Mouse (Mus musculus) right cerebral cortex, postnatal 10 days (tissue): ENCODE data around the gene Vac14.

ENCODE experiments used
- DNase-seq, 2 experiments: peaks; one replicate each; pipeline ENCODE4 v3.0.0; 2021; ENCODE audit warnings: low spot score in 2 of 2

Gene Vac14

GRCm38 (mm10) chr8:110687726-110688125, 69.3 kb downstream of the Vac14 start:
- peak; percentile 85 to 90 for DNase-seq

- DNase-seq = no peak
Observed at GRCm38 (mm10) chr8:110689961-110690360, 71.6 kb downstream of the Vac14 start.

- DNase-seq = peak in 1 of 2 experiments; percentile 32
Observed at GRCm38 (mm10) chr8:110694226-110694625, 75.8 kb downstream of the Vac14 start.

GRCm38 (mm10) chr8:110694826-110695225, 76.4 kb downstream of the Vac14 start:
- peak in 1 of 2 experiments; percentile 36 for DNase-seq

GRCm38 (mm10) chr8:110695431-110695830, 77.0 kb downstream of the Vac14 start:
- DNase-seq = peak in 1 of 2 experiments; percentile 64

- no peak for DNase-seq
Observed at GRCm38 (mm10) chr8:110696051-110696450, 77.7 kb downstream of the Vac14 start.

GRCm38 (mm10) chr8:110697571-110697970, 79.2 kb downstream of the Vac14 start:
- peak in 1 of 2 experiments; percentile 79 for DNase-seq

- no peak for DNase-seq
Observed at GRCm38 (mm10) chr8:110698098-110698497, 79.7 kb downstream of the Vac14 start.

GRCm38 (mm10) chr8:110699501-110699900, 81.1 kb downstream of the Vac14 start:
- DNase-seq = no peak

GRCm38 (mm10) chr8:110700561-110700960, 82.2 kb downstream of the Vac14 start:
- no peak for DNase-seq

- DNase-seq = no peak
Observed at GRCm38 (mm10) chr8:110702636-110703459, 84.5 kb downstream of the Vac14 start.

- DNase-seq = peak in 1 of 2 experiments; percentile 26
Observed at GRCm38 (mm10) chr8:110703460-110704061, 85.2 kb downstream of the Vac14 start.

- DNase-seq = peak in 1 of 2 experiments; percentile 28
Observed at GRCm38 (mm10) chr8:110704103-110704502, 85.7 kb downstream of the Vac14 start.

- peak; percentile 74 for DNase-seq
Observed at GRCm38 (mm10) chr8:110705391-110706287, 87.3 kb downstream of the Vac14 start.

- DNase-seq = no peak
Observed at GRCm38 (mm10) chr8:110706288-110706870, 88.0 kb downstream of the Vac14 start.

- no peak for DNase-seq
Observed at GRCm38 (mm10) chr8:110708429-110708828, 90.0 kb downstream of the Vac14 start.

- no peak for DNase-seq
Observed at GRCm38 (mm10) chr8:110710593-110710992, 92.2 kb downstream of the Vac14 start.

GRCm38 (mm10) chr8:110711271-110711934, 93.0 kb downstream of the Vac14 start:
- peak in 1 of 2 experiments; percentile 57 for DNase-seq

- DNase-seq = peak; percentile 67 to 79
Observed at GRCm38 (mm10) chr8:110713073-110713472, 94.7 kb downstream of the Vac14 start.

GRCm38 (mm10) chr8:110714827-110715519, 96.6 kb downstream of the Vac14 start:
- peak; percentile 76 to 89 for DNase-seq
